Mouse (Mus musculus) erythroblast, adult 5-6 weeks (primary cell): Measurements from ENCODE around the gene Rab29. TPM values are rescaled to one million over a fixed set of nuclear protein-coding genes. Genes with fewer than 3 reads are reported as not detected.

ENCODE experiments used
- ATAC-seq: replicated peaks from 2 replicates; pipeline ENCODE4 v1.8.0; 2016; ENCODE audit warnings: moderate number of reproducible peaks, mild to moderate bottlenecking, moderate TSS enrichment, inconsistent platforms; ENCODE audit not compliant: poor library complexity, low FRiP score, severe bottlenecking
- total RNA-seq, 2 experiments: library from RNA; stranded (forward) in 1 of 2; stranded (reverse) in 1 of 2; fragments of 150-400 nt in 1 of 2; fragments of 200-764, 138-1000 nt in 1 of 2; gene quantifications; 2 replicates each; pipeline versions ENCODE4 v1.2.3 to v1.2.4; 2015 to 2017; ENCODE audit warnings: low replicate concordance in 2 of 2

Rab29 gene
- total RNA-seq, 2 experiments from 2014 or later: 9.0 to 14.2 TPM

- no peak for ATAC-seq
These were observed 52.0 kb downstream of the Rab29 start for GRCm38 (mm10) chr1:131919052-131919451.

GRCm38 (mm10) chr1:131922100-131922499 lies 55.1 kb downstream of the Rab29 start:
- ATAC-seq: no peak

Other genes with a start within 250 kb of the Rab29 start
- 1,800 and 1,836 TPM in 2 replicates for gene Ctse, start 228.9 kb upstream of the Rab29 start, total RNA-seq (2015; ENCODE audit: low replicate concordance)
- 1,272 and 1,472 TPM in 2 replicates for gene Ctse, start 228.9 kb upstream of the Rab29 start, total RNA-seq (2017; ENCODE audit: low replicate concordance)
- gene Rab7b, start 178.5 kb upstream of the Rab29 start, total RNA-seq (2015; ENCODE audit: low replicate concordance): 0.58 and 1.0 TPM in 2 replicates
- 2.6 and 7.2 TPM in 2 replicates for gene Rab7b, start 178.5 kb upstream of the Rab29 start, total RNA-seq (2017; ENCODE audit: low replicate concordance)
- gene Slc26a9, start 123.2 kb upstream of the Rab29 start, total RNA-seq (2015; ENCODE audit: low replicate concordance): not detected in 2 replicates
- gene Slc26a9, start 123.2 kb upstream of the Rab29 start, total RNA-seq (2017; ENCODE audit: low replicate concordance): not detected in 2 replicates
- gene Pm20d1, start 69.8 kb upstream of the Rab29 start, total RNA-seq (2015; ENCODE audit: low replicate concordance): not detected in 2 replicates
- gene Pm20d1, start 69.8 kb upstream of the Rab29 start, total RNA-seq (2017; ENCODE audit: low replicate concordance): not detected in 2 replicates
- 0.96 and 1.3 TPM in 2 replicates for gene Slc41a1, start 39.7 kb upstream of the Rab29 start, total RNA-seq (2015; ENCODE audit: low replicate concordance)
- 0.56 TPM in 1 of 2 replicates, not detected in the other for gene Slc41a1, start 39.7 kb upstream of the Rab29 start, total RNA-seq (2017; ENCODE audit: low replicate concordance)
- gene Nucks1, start 43.3 kb downstream of the Rab29 start, total RNA-seq (2015; ENCODE audit: low replicate concordance): 35.0 and 47.6 TPM in 2 replicates
- gene Nucks1, start 43.3 kb downstream of the Rab29 start, total RNA-seq (2017; ENCODE audit: low replicate concordance): 77.1 and 83.3 TPM in 2 replicates
- gene Slc45a3, start 95.7 kb downstream of the Rab29 start, total RNA-seq (2015; ENCODE audit: low replicate concordance): not detected in 2 replicates
- 0.56 and 1.3 TPM in 2 replicates for gene Slc45a3, start 95.7 kb downstream of the Rab29 start, total RNA-seq (2017; ENCODE audit: low replicate concordance)
- 96.8 and 101 TPM in 2 replicates for gene Elk4, start 140.4 kb downstream of the Rab29 start, total RNA-seq (2015; ENCODE audit: low replicate concordance)
- gene Elk4, start 140.4 kb downstream of the Rab29 start, total RNA-seq (2017; ENCODE audit: low replicate concordance): 75.8 and 94.4 TPM in 2 replicates
- gene Mfsd4a, start 200.8 kb downstream of the Rab29 start, total RNA-seq (2015; ENCODE audit: low replicate concordance): not detected in 2 replicates
- 0.68 and 2.9 TPM in 2 replicates for gene Mfsd4a, start 200.8 kb downstream of the Rab29 start, total RNA-seq (2017; ENCODE audit: low replicate concordance)